Mouse (Mus musculus) hindbrain, postnatal 0 days (tissue): Measurements from ENCODE around the gene Ift122. TPM values are rescaled to one million over a fixed set of nuclear protein-coding genes. Genes with fewer than 3 reads are reported as not detected.

Source experiments
- ATAC-seq: fragments of 200-750 bp; cut with Nextera tagmentation; 2 replicates; pipeline ENCODE4 v1.8.0; 2017; ENCODE audit warnings: mild to moderate bottlenecking, moderate TSS enrichment, moderate library complexity
- DNase-seq: peaks from one replicate; pipeline ENCODE4 v3.0.0-alpha.2; 2015; ENCODE audit warnings: low spot score
- H3K27ac ChIP-seq: fragments of 300-500 bp; sonication (generic); 2 replicates; pipeline ENCODE4 v1.5.1; 2014; ENCODE audit warnings: mild to moderate bottlenecking
- H3K27me3 ChIP-seq: fragments of 300-500 bp; sonication (generic); 2 replicates; pipeline ENCODE4 v1.6.1; 2014; ENCODE audit warnings: low read length, mixed read lengths; ENCODE audit not compliant: insufficient read depth
- H3K36me3 ChIP-seq: fragments of 300-500 bp; sonication (generic); 2 replicates; pipeline ENCODE4 v1.6.1; 2014; ENCODE audit warnings: low read length, mixed read lengths; ENCODE audit not compliant: insufficient read depth
- H3K4me1 ChIP-seq: fragments of 300-500 bp; sonication (generic); 2 replicates; pipeline ENCODE4 v1.6.1; 2014; ENCODE audit warnings: antibody characterized with exemption, low read length, mixed read lengths; ENCODE audit not compliant: insufficient read depth
- H3K4me2 ChIP-seq: fragments of 300-500 bp; sonication (generic); 2 replicates; pipeline ENCODE4 v1.6.1; 2014; ENCODE audit warnings: low read depth, mild to moderate bottlenecking, low read length, moderate library complexity, mixed read lengths
- H3K4me3 ChIP-seq: fragments of 300-500 bp; sonication (generic); 2 replicates; pipeline ENCODE4 v1.5.1; 2014; ENCODE audit warnings: low read length
- H3K9ac ChIP-seq: fragments of 300-500 bp; sonication (generic); replicated peaks from 2 replicates; pipeline ENCODE4 v1.6.1; 2014; ENCODE audit warnings: mild to moderate bottlenecking, low read length, moderate library complexity, mixed read lengths
- H3K9me3 ChIP-seq: fragments of 300-500 bp; sonication (generic); 2 replicates; pipeline ENCODE4 v1.6.1; 2016; ENCODE audit warnings: low read length, mixed read lengths
- CTCF ChIP-seq: IDR thresholded peaks from 2 replicates; pipeline ENCODE4 v1.5.1; 2016; ENCODE audit warnings: antibody characterized with exemption, control low read depth, low read depth
- WGBS: fragments of 180-500 bp; shearing (Covaris S2); extraction: QIAGEN DNeasy Blood & Tissue Kit; methylation state at CpG from one replicate; pipeline ENCODE4 v1.1.7; 2014; 5-methylcytosine and 5-hydroxymethylcytosine counted together
- polyA plus RNA-seq: library from polyadenylated mRNA; unstranded; fragments of >200 nt; fragmentation: Nextera tagmentation; extraction: Ambion mirVana; gene quantifications from 2 replicates; pipeline ENCODE4 v1.2.1, GENCODE M21; 2015
- total RNA-seq: library from RNA; depleted of rRNA; stranded (reverse); fragments of >200 nt; gene quantifications from 2 replicates; pipeline ENCODE4 v1.2.3, GENCODE M21; 2014; rRNA removed

Gene Ift122
- total and polyA plus RNA-seq, 2 experiments from 2014 or later, result 19.7 to 29.3 TPM

GRCm38 (mm10) chr6:115972083-115972764 lies 119.0 kb downstream of the Ift122 start:
- ATAC-seq, result no peak
- H3K27ac ChIP-seq, result no peak overlapping the region
- no peaks in the 10 kb centered on the region for H3K27me3 ChIP-seq
- H3K36me3 ChIP-seq, result no peaks in the 10 kb centered on the region
- no peak overlapping the region for H3K9ac ChIP-seq
- H3K4me2 ChIP-seq, result no peak overlapping the region
- no peaks in the 10 kb centered on the region for H3K9me3 ChIP-seq
- peaks cover 18% of the 10 kb centered on the region for H3K4me1 ChIP-seq
- no peak overlapping the region for H3K4me3 ChIP-seq
- no peak for DNase-seq
- WGBS, result 68% methylated on average over 7 of the region's 7 CpGs
- TF ChIP-seq CTCF, result no peak

GRCm38 (mm10) chr6:115973139-115973875 lies 120.0 kb downstream of the Ift122 start:
- ATAC-seq, result no peak
- Histone ChIP-seq H3K4me2 (no peak overlapping the region), H3K36me3 (no peaks in the 10 kb centered on the region), H3K9me3 (no peaks in the 10 kb centered on the region), H3K4me3 (no peak overlapping the region), H3K27ac (no peak overlapping the region), H3K4me1 (peaks cover 18% of the 10 kb centered on the region), H3K9ac (no peak overlapping the region), H3K27me3 (no peaks in the 10 kb centered on the region)
- 77% methylated on average over 15 of the region's 15 CpGs for WGBS
- DNase-seq, result no peak
- TF ChIP-seq CTCF, result no peak

- Histone ChIP-seq H3K4me1 (peaks cover 18% of the 10 kb centered on the region), H3K4me3 (no peak overlapping the region), H3K9ac (no peak overlapping the region), H3K27me3 (no peaks in the 10 kb centered on the region), H3K36me3 (no peaks in the 10 kb centered on the region), H3K9me3 (no peaks in the 10 kb centered on the region), H3K4me2 (no peak overlapping the region), H3K27ac (peak overlapping the region; percentile 45; the same call in 1 of the 2 replicates)
- WGBS, result 42% methylated on average over 16 of the region's 16 CpGs
- peak; percentile 61 for DNase-seq
- ATAC-seq, result peak; percentile 55
- no peak for TF ChIP-seq CTCF
Observed at GRCm38 (mm10) chr6:115973881-115974662, 120.8 kb downstream of the Ift122 start.

- Histone ChIP-seq H3K27ac (no peak overlapping the region), H3K27me3 (no peaks in the 10 kb centered on the region), H3K9me3 (no peaks in the 10 kb centered on the region), H3K9ac (no peak overlapping the region), H3K36me3 (no peaks in the 10 kb centered on the region), H3K4me1 (peaks cover 18% of the 10 kb centered on the region), H3K4me3 (no peak overlapping the region), H3K4me2 (no peak overlapping the region)
- no peak for DNase-seq
- 86% methylated on average over 8 of the region's 8 CpGs for WGBS
- no peak for TF ChIP-seq CTCF
- ATAC-seq, result no peak
Observed at GRCm38 (mm10) chr6:115975606-115976005, 122.3 kb downstream of the Ift122 start.

Other genes with a start within 250 kb of the Ift122 start
- gene Raf1, start 176.8 kb upstream of the Ift122 start, total RNA-seq, result 204 and 218 TPM in 2 replicates
- gene Raf1, start 176.8 kb upstream of the Ift122 start, polyA plus RNA-seq, result 86.1 and 90.5 TPM in 2 replicates
- 0.68 and 2.5 TPM in 2 replicates for gene Tmem40, start 91.1 kb upstream of the Ift122 start, total RNA-seq
- 2.5 and 2.9 TPM in 2 replicates for gene Tmem40, start 91.1 kb upstream of the Ift122 start, polyA plus RNA-seq
- gene Cand2, start 78.9 kb upstream of the Ift122 start, total RNA-seq, result 10.5 and 12.5 TPM in 2 replicates
- 4.5 and 5.5 TPM in 2 replicates for gene Cand2, start 78.9 kb upstream of the Ift122 start, polyA plus RNA-seq
- 790 and 802 TPM in 2 replicates for gene Rpl32, start 44.7 kb upstream of the Ift122 start, total RNA-seq
- gene Rpl32, start 44.7 kb upstream of the Ift122 start, polyA plus RNA-seq, result 1,119 and 1,169 TPM in 2 replicates
- 1.8 and 2.4 TPM in 2 replicates for gene Efcab12, start 15.1 kb upstream of the Ift122 start, total RNA-seq
- 1.6 and 2.0 TPM in 2 replicates for gene Efcab12, start 15.1 kb upstream of the Ift122 start, polyA plus RNA-seq
- gene Mbd4, start 99 bp upstream of the Ift122 start, total RNA-seq, result 2.9 and 3.8 TPM in 2 replicates
- gene Mbd4, start 99 bp upstream of the Ift122 start, polyA plus RNA-seq, result 5.6 and 6.5 TPM in 2 replicates
- gene Rho, start 78.3 kb downstream of the Ift122 start, total RNA-seq, result 0.37 and 1.1 TPM in 2 replicates
- 0.08 and 0.09 TPM in 2 replicates for gene Rho, start 78.3 kb downstream of the Ift122 start, polyA plus RNA-seq
- gene H1foo, start 91.5 kb downstream of the Ift122 start, total RNA-seq, result 1.0 TPM in 1 of 2 replicates, not detected in the other
- gene H1foo, start 91.5 kb downstream of the Ift122 start, polyA plus RNA-seq, result not detected in 2 replicates
- gene Plxnd1, start 141.5 kb downstream of the Ift122 start, total RNA-seq, result 31.2 and 36.1 TPM in 2 replicates
- 6.1 and 8.2 TPM in 2 replicates for gene Plxnd1, start 141.5 kb downstream of the Ift122 start, polyA plus RNA-seq